20 mouse cellular contexts compared by ENCODE assay signal in the genomic region with DNA sequence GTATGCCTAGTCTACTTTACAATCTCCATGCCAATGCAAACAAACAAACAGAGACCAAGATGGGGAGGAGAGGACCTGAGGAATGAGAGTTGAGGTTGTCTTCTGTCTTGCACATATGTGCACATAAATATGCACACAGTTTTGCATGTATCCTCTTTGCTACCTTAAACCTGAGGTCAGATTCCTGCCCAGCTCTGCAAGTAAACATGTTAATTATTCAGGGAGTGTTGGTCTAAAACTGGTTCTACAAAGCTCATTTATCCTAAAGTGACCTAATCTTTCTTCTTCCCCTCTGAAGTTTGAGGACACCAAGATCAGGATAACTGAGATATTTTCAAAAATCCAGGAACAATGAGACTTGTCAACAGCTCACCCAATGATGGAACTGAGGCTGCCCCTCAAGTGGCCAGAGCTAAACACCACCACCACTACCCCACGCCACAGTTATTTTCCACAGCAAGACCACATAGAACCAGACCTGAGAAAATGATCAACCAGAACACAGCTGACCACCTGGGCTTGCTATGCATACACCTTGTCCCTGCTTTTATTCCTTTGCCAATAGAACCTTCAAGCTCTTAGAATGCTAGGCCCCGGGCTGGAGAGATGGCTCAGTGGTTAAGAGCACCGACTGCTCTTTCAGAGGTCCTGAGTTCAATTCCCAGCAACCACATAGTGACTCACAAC. TPM values are rescaled to one million over a fixed set of nuclear protein-coding genes. Genes with fewer than 3 reads are reported as not detected.
"Had no signal": no experiment of that assay in that cellular context is flagged by ENCODE, and none has a peak within 500 bp of the region (broad histone marks: within the 10 kb centered on the region; RNA-seq: fewer than 3 reads in every experiment).

No protein-coding gene starts in this region.

- H3K27ac ChIP-seq: limb, embryonic 12.5 days; limb, embryonic 15.5 days; liver, embryonic 12.5 days; liver, embryonic 15.5 days; midbrain, embryonic 12.5 days; midbrain, embryonic 15.5 days; neural tube, embryonic 12.5 days; neural tube, embryonic 15.5 days; stomach, postnatal 0 days had no signal

- H3K4me3 ChIP-seq: limb, embryonic 12.5 days; limb, embryonic 15.5 days; liver, embryonic 12.5 days; liver, embryonic 15.5 days; midbrain, embryonic 12.5 days; midbrain, embryonic 15.5 days; neural tube, embryonic 12.5 days; neural tube, embryonic 15.5 days had no signal

- H3K9ac ChIP-seq: limb, embryonic 12.5 days; limb, embryonic 15.5 days; liver, embryonic 12.5 days; liver, embryonic 15.5 days; midbrain, embryonic 12.5 days; midbrain, embryonic 15.5 days; neural tube, embryonic 12.5 days; neural tube, embryonic 15.5 days had no signal

- DNase-seq: left cerebral cortex, postnatal 4 days; lung, adult 2 months; lung, postnatal 14 days; lung, postnatal 4 days; right cerebral cortex, adult 18-20 months; right cerebral cortex, postnatal 14 days; right cerebral cortex, postnatal 4 days; thymus, adult 2 months; thymus, postnatal 14 days; thymus, postnatal 4 days had no signal

- H3K4me2 ChIP-seq: limb, embryonic 12.5 days; limb, embryonic 15.5 days; liver, embryonic 12.5 days; liver, embryonic 15.5 days; midbrain, embryonic 12.5 days; midbrain, embryonic 15.5 days; neural tube, embryonic 12.5 days; neural tube, embryonic 15.5 days had no signal

- H3K36me3 ChIP-seq: midbrain, embryonic 12.5 days; midbrain, embryonic 15.5 days; neural tube, embryonic 12.5 days had no signal

- ATAC-seq: intestine, postnatal 0 days; liver, embryonic 12.5 days; midbrain, embryonic 15.5 days had no signal

- H3K27me3 ChIP-seq: limb, embryonic 12.5 days; limb, embryonic 15.5 days; liver, embryonic 12.5 days; liver, embryonic 15.5 days; midbrain, embryonic 12.5 days; midbrain, embryonic 15.5 days; neural tube, embryonic 12.5 days; neural tube, embryonic 15.5 days had no signal

- H3K9me3 ChIP-seq: limb, embryonic 12.5 days; limb, embryonic 15.5 days; liver, embryonic 12.5 days; liver, embryonic 15.5 days; midbrain, embryonic 12.5 days; midbrain, embryonic 15.5 days; neural tube, embryonic 12.5 days; neural tube, embryonic 15.5 days had no signal

RNA-seq across cellular contexts. Expression of gene Ccr6, which starts 54.3 kb away (rescaled TPM):
- polyA plus RNA-seq: limb, embryonic 12.5 days; limb, embryonic 15.5 days; liver, embryonic 12.5 days; liver, embryonic 15.5 days; midbrain, embryonic 12.5 days; midbrain, embryonic 15.5 days; neural tube, embryonic 12.5 days; neural tube, embryonic 15.5 days had no signal
